Mouse (Mus musculus) ovary, postnatal 36 days (tissue): ENCODE measurements around the gene Lgals12.

Experiments used
- DNase-seq: peaks from one replicate; pipeline ENCODE4 v3.0.0; 2022; ENCODE audit warnings: low spot score, mixed read lengths

The Lgals12 gene

DNA sequence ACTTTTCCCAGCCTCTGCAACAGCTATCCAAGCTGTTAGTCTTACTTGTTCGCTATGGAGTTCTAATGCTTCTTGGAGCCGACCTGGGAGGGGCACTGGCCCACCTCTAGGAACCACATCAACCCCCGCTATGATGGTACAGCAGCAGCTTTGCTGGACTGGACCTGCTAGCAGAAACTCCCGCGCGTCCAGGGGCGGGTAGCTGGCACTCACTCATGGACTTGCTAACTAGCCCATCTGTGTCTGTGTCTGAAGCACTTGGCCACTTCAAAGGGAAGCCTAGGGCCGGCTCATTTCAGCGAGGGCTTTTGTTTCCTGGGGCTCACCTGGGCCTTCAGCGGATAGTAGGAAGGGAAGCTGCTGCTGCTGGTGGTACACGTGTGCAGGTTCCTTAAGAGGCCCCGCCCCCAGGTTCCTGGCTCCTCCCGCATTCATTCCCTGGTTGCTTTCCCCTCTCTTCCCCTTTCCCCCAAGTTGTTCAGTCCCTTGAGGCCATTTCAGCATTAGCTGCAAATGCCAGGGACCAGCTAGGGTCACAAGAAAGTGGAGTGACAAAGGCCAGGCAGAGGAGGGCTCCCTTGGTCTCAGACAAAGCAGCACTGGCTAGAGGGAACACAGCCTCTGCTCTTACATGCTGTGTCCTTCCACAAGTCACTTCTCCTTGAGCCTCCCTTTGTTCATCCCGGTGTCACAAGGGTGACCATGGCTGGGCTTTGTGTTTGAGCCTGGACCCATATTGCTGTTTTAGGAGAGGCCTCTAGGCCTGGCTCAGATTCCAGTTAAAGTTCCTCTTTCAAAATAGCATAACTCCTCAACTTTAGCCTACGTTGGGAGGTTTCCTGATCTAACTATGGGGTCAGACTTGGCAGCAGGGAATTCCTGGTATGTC lies at the start of gene Lgals12:
Lgals12 (minus strand) TSS at position 393 of the 889 bp plus-strand sequence.
- DNase-seq = peak; percentile 35

DNA sequence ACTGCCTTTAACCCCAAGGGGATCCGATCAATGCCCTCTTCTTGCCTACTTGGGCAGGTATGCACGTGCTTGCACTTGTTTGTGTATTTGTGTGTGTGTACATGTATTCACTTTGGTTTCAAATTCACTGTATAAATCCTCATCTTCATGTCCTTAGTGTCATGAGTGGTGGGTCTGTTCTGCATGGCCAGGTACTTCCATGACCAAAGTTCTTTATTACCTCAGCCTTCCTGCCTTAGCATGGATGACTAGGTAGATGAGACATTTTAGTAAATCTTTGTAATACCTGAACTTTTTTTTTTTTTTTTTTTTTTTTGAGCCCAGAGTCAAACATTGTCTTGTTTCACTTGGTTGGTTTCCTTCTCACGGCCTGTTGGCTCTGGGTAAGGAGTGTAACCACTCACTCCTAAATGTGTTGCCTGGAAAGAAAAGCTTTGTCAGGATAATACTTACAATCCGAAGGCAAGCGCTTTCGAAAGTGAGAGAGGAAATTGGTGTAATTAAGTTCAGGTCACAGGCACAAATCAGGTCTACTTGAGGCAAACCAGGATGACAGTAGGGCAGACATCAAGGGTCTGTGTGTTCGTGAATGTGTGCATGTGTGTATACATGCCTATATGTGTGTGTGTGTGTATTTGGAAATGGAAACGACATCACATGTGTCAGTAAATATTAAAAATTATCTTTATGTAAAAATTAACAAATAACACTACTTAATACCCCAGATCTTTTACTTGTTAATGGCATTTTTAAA lies 42.1 kb upstream of the Lgals12 start:
- DNase-seq = no peak

DNA sequence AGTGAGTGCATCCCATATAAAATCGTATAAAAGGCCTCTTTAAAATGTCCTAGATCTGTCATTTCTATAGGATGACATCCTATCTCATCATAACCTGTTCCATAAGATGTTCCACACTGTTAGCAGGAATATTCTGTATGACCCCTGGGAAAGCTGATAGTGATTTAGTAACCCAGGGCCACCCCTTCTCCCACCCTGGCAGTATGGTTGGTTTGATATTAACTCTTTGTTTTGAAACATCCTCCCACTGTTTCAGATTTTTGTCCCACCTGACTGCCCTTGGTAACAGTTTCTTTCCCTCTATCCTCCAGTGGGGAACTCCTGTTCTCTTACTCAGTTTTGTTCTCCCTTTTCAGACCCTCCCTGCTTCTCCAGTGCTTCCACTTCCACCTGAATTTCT lies 26.8 kb upstream of the Lgals12 start:
- DNase-seq = no peak

DNA sequence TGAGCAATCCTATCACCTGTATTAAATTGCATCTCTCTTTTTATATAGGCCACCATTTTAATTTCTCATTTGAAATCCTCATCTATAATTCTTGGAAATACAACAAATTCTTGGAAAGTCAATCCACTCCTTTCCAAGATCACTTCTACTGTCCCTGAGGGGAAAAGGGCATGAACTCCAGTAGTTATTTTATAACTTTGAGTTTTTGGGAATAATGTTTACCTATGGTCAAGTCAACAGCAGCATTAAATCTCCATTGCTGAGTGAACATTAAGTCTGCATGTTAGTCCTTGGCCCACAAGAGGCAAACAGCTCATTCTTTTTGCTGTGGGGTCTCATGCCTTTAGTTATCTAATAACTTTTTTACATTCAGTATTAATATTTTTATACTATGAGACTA lies 26.0 kb upstream of the Lgals12 start:
- no peak for DNase-seq

DNA sequence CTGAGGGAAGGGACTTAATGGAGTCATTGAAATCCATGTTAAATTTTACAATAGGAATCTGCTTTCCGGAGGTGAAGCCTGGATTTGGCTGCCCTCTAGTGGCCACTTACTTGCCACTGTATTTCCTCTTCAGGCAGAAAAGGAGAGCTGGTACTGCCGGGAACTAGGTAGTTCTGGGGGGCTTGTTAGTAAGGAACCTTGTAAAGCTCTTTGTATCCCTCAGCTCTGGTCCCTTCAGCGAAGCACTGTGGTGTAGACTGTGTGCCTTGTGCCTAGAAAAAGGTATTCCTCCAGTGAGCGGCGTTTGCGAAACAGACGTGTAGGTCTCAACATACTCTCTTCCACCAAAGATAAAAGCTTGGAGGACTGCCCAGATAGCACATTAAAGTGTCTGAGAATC lies 10.7 kb upstream of the Lgals12 start:
- peak; percentile 44 for DNase-seq

DNA sequence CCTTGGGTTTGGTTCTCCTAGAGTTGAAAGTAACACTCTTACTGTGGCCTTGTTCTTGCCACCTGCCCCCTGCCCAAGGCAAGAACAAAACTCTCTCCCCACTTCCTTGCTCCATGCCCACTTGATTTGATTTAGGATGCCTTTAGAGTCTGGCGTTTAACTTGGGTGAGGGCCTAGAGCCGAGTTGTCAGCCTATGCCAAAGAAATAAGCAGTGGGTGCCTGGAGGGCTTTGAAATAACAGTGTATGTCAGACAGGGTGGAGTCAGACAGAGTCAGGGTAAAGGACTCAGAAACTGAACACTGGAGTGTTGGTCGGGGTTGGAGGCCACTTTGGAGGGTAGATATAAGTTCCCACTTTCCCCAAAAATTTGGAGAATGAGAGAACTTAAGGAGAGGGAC lies 10.1 kb upstream of the Lgals12 start:
- DNase-seq = no peak

DNA sequence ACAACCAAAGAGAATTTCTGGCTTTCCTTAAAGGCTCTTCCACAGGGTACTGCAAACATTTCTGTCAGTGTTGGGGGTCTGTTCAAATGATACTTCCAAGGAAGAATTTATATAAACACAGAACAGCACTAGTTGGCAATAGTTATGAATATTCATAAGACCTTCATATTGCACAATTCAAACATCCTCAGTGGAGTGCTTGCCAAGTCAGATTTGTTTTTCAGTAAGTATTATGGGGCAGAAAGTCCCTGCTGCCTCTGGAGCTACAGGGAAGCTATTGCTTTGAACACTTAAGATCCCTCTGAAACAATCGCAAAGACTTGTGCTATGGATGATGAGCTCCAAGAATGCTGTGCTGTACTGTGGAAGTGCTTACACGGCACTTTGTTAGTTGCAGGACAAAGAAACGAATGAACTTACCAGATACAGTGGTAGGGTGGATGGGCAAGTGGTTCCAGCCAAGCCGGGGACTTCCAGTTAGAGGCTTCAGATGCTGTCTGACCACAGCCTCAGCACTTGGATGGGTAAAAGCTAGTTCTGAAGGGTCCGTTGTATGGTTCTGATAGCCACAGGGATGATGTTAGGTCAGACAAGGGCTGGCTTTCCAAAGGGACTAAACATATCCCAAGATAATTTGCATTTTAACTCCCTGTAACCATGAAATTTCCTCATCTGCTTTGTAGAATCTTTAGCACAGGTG lies 9.4 kb upstream of the Lgals12 start:
- no peak for DNase-seq

DNA sequence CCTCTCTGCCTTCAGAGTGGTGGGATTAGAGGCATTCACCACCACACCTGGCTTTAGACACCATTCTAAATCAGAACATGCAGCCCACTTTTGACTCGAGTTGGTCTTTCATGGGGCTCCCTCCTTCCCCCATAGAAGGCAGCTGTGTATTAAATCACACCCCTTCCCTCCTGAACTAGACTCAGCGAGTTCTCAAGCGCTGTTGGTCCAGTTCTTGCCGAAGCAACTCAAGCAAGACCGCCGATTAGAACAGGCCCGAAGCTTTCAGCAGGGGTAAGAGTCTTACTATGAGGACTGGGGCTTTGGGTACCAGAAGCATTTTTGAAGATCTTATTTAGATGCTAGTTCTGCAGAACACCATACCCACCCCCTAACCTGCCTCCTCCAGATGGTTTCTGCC lies 6.2 kb upstream of the Lgals12 start:
- DNase-seq = no peak

DNA sequence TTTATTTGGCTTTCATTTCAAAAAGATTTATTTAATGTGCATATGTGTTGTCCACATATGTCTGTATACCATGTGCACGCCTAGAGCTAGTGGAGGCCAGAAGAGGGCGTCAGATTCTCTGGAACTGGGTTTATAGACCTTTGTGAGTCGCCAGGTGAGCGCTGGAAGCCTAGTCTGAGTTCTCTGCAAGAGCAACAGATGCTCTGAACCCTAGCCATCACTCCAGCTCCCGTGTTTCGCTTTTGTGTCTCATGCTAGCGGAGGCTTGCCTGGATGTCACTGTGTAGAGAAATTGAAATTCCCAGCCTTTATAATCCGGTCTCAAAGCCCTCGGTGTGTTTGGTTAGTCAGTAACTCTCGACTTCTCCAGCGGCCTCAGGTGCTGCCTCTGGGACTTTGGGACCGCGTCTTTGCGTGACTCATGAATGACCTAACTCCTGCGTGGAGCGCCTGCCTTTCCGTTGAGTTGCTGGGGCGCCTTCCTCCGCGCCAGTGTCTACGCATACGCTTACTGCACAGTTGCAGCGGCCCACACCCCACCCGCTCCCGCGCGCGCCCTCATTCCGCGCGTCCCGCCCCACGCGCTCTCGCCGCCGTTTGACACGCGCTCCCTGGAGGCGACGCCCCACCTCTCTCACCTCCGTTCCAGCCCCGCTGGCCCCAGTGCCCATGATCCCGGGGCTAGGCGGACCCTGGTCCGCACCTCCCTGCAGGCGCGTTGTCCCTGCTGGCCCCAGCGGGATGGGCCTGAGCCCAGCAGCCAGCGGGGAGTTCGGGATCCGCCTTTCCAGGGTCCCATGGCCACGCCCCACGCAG lies 5.2 kb upstream of the Lgals12 start, which contains the start of gene Hrasls5:
Hrasls5 (plus strand) TSS at position 600 of the 816 bp plus-strand sequence.
- DNase-seq = no peak

DNA sequence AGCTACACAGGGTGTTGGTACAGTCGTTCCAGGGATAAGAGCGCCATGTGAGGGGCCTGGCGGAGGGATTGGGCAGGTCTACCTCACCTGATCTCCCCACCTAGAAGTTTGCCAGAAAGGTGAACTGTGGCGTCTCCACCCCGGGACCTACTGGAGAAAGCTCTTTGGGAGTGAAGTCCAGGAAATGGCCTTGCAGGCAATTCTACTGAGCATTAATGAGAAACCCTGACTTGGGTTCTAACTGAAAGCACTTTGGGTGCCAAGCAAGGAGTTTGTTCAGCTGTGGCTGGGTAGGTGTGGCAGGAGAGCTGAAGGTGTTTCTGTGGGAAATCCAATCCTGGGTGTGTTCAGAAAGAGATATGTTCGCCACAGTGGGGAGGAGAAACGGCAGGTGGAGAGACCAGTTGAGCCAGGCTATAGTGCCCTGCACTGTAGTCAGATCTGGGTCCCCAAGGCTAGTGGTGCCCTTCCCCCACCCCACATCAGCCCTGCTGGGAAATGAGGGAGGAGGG lies 753 bp upstream of the Lgals12 start:
- no peak for DNase-seq

DNA sequence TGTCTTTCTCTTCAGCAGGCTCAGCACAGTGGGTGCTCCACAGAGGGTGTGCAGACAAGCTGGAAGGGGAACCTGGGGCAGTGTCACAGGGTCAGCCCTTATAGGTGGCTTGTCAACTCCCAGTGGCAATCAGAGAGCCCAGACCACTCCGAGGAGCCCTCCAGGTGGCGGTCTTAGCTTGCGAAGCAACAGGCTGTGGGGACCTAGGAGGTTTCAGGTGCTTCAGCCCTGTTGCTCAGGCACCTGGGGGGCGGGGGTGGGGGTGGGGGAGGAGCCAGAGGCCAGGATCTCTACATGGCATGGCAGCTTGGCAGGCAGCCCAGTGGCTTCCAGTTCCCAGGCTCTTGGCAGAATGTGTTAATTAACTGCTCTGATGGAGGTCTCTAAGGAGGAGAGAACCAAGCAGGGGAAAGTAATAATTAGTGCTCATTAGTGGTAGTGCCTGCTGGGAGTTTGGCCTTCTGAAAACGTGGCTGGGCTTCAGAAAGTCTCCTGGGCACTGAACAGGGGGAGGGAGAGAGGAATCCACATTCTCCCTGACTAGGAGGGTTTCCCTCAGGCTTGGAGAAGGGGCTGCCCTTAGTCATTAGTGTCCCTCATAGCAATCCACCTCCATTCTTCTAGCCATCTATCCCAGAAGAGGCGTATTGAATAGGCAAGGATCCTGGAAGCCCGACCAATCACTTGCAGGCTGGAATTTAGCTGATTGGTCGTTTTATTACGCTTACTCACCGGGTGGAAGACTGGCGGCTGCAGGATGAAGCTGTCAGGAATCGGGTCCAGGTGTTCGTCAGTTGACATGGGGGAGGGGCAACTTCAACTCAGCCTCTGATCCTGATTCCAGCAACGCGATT lies 836 bp downstream of the Lgals12 start:
- no peak for DNase-seq

DNA sequence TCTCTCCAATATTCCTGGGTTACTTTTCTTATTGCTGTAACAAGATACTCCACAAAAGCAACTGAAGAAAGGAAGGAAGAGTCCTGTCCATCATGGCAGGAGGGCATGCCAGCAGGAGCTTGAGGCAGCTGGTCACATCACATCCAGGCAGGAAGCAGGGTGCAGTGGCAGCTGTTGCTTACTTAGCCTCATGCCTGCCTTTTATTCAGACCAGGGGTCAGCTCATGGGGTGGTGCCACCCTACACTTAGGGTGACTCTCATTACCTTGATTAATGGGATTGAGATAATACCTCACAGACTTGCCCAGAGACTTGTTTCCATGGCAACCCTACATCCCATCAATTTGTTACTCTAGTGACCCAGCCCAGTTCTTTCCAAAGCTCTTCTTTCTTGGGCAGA lies 2.0 kb downstream of the Lgals12 start:
- no peak for DNase-seq

DNA sequence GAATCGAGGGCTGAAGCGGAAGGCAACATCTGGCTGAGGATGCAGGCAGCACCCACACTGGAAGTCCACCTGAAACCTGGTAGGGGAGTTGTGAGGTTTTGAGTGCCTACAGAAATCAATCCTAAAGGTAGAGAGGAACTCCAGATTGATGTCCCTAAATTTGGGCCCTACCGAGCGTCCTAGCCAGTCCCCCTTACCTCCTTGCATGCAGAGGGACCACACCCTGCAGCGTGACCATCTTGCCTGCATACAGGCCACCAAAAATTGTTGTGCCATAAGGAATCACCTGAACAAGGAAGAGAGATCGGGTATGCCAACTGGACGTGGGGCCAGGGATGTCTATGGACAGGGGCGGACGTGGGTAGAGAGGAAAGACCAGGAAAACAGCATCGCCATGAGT lies 2.9 kb downstream of the Lgals12 start:
- no peak for DNase-seq

DNA sequence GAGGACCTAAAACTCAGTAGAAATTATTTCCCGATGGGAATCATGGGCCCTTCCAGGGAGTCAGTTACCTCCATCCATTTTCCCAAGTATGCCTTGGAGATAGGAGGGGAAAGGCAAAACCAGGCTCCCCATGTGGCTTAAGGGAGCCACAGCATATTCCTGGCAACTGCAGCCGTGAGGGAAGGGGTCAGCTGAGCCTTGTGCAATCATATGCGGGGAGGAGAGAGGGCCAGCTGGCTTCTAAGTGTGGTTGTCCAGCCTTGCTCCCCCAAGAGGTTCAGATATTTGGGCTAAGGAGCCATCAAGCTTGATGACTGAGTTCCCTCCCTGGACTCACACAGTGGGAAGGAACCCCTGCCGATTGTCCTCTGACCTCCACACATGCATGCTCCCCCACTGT lies 5.4 kb downstream of the Lgals12 start:
- DNase-seq = no peak

DNA sequence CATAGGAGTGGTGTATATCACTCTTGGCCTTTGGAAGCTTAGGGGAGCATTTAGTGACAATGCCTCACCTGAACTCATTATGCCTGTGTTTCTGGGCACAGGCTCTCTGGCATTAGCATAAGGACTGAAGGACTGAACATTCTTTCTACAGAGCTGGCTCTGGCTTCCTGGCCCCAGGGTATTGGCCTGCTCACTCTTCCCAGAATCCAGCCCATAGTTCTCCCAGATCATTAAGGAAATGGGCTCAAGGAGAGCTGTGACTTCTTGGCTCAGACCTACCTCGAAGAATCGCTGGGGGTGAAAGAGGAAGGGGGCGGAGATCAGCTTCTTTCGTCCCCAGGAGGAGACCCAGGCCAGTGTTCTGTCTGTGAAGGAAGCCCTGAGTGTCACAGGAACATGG lies 8.5 kb downstream of the Lgals12 start:
- no peak for DNase-seq

DNA sequence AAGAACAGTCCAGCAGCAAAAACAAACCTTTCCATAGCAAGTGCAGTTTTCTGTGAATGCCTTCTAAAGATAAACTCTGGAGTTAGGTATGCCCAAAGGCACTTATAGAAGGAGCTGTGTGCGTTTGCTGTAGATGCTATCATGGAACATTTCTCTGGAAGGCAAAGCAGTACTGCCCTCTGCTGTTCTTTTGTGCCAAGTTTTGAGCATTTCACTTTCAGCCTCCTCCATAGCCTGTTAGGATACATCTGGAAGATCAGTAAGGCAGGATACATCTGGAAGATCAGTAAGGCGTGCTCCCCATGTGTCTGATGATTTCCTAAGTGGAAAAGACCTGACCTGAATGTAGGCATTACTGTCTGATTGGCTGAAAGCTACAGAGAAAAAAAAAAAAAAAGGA lies 11.5 kb downstream of the Lgals12 start:
- no peak for DNase-seq

DNA sequence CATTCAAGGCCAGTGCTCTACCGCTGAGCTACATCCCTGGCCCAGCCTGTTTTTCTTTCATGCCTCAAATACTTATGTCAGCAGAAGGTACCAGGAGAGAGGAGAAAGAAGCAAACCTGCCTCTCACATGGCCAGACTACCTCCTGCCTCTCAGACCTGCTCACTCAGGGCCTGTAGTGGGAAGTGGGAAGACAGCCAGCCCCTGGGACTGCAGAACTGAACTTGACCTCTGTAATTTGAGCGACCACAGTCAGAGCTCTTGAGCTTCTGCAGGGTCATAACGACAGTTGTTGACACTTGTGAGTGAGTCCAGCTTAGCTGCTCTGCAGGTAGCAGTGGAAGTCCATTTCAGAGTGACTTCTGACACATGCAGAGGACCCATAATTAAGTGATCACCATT lies 15.0 kb downstream of the Lgals12 start:
- no peak for DNase-seq

DNA sequence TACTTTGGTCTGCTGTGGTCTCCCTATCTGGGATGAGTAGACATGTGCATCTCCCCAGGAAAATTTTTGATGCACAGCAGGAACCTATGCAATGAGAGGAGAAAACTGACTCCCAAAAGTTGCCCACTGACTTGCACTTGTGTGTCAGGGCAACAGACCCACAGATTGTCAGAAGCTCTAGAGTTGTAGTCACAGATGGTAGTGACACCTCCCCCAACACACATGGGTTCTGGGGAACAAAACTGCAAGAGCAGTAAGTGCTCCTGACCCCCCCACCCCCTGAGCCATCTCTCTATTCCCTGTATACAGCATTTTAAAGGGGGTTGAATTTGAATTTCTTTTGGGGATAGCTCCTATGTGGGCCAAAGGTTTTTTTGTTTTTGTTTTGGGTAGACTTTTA lies 16.2 kb downstream of the Lgals12 start:
- no peak for DNase-seq

DNA sequence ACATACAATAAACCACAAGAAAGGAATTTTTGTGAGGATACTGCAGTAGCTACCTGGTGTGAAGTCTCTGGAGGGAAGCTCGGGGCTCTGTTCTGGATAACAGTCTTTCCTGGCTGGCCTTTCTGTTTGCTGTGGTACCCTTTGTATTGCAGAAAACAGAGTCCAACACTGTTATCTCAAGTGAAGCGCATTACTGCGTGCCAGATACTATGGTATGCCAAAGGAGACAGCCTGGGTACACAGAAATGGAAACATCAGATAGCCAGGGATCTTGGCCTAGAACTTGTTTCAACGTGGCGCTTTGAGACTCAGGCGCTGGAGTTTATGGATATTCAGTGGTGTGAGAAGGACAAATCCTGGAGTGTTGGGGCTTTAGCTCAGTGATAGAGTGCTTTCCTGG lies 21.2 kb downstream of the Lgals12 start:
- DNase-seq = no peak

DNA sequence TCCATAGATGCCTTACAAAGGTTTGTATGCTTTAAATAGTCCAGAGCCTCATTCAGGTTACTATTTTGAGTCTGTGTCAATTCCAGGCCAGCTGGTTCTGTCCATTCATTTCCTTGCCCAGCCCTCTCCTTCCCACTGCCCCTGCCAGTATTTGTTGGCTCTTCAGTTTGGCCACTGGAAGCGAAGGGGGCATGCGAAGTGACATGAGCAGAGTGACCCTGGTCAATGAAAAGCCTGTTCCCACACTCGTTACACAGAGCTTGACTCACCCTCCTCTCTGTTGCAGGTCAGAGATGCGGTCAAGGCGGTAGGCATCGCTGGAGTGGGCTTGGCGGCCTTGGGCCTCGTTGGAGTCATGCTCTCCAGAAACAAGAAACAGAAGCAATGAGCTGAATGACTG lies 21.7 kb downstream of the Lgals12 start:
- DNase-seq = no peak

DNA sequence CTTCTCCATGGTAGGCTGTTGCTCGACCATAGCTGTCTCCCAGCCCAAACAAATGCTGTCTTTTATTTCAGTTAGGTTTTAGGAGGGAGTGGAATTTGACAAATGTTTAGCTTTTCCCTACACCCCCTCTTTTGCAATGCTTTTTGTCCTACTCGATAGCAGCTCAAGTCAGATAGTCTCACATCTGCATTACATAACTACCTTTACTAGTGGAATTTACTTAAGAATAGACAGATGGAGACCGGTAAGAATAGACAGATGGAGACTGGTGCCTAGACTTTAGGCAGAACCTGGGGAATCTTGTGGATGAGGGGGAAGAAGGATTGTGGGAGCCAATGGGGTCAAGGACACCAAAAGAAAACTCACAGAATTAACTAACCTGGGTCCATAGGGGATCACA lies 23.4 kb downstream of the Lgals12 start:
- DNase-seq = no peak
